Mouse (Mus musculus) erythroblast, embryonic 14.5 days (primary cell): Measurements from ENCODE around the gene Dtnb. TPM values are rescaled to one million over a fixed set of nuclear protein-coding genes. Genes with fewer than 3 reads are reported as not detected.

Experiments
- H3K27me3 ChIP-seq: 2 replicates; pipeline ENCODE4 v1.6.1; 2012; ENCODE audit warnings: inconsistent platforms; ENCODE audit not compliant: control insufficient read depth
- H3K36me3 ChIP-seq: 2 replicates; pipeline ENCODE4 v1.6.1; 2012; ENCODE audit warnings: mild to moderate bottlenecking, inconsistent platforms; ENCODE audit not compliant: control insufficient read depth
- H3K4me1 ChIP-seq: 2 replicates; pipeline ENCODE4 v1.6.1; 2012; ENCODE audit warnings: inconsistent platforms; ENCODE audit not compliant: control insufficient read depth
- H3K4me3 ChIP-seq: replicated peaks from 2 replicates; pipeline ENCODE3; 2012; ENCODE audit warnings: moderate library complexity, mild to moderate bottlenecking, inconsistent platforms
- H3K9me3 ChIP-seq: 2 replicates; pipeline ENCODE4 v1.6.1; 2012; ENCODE audit warnings: low read length, inconsistent platforms, mixed read lengths; ENCODE audit not compliant: control insufficient read depth
- GATA1 ChIP-seq: IDR thresholded peaks from 2 replicates; pipeline ENCODE4 v1.6.1; 2012; ENCODE audit warnings: low read length, inconsistent platforms, mixed read lengths
- TAL1 ChIP-seq: IDR thresholded peaks from 3 replicates; pipeline ENCODE4 v1.6.1; 2012; ENCODE audit warnings: low read length, inconsistent platforms, mixed read lengths
- polyA plus RNA-seq: library from polyadenylated mRNA; stranded (reverse); fragments of >175 nt; gene quantifications from 2 replicates; pipeline ENCODE4 v1.2.3, GENCODE M21; 2012

The Dtnb gene
- polyA plus RNA-seq, 1 experiment, result 33.4 TPM

DNA sequence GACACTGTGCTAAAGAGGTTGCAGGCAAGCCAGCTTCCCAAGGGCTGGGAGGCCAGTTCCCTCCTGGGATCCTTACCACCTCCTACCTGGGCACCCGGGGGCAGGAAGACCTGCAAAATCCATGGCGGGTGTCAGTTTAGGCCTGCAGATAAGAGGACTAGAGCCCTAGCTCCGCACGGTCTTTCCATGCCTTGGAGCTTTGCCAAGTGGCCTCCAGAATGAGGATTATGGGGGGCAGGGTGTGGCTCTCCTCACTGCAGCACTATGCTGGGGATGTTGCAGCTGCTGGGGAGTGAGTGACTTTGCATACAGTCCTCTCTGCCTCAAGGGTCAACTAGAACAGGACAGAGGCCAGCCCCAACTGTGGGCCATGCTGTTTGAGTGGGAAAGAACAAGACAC is 247.7 kb downstream of the Dtnb start:
- H3K4me3 ChIP-seq, result no peak overlapping the region
- no peaks in the 10 kb centered on the region for H3K27me3 ChIP-seq
- TF ChIP-seq GATA1 (no peak), TAL1 (no peak)
- no peaks in the 10 kb centered on the region; the same call in 1 of the 2 replicates for H3K4me1 ChIP-seq
- no peaks in the 10 kb centered on the region for H3K9me3 ChIP-seq
- H3K36me3 ChIP-seq, result no peaks in the 10 kb centered on the region

DNA sequence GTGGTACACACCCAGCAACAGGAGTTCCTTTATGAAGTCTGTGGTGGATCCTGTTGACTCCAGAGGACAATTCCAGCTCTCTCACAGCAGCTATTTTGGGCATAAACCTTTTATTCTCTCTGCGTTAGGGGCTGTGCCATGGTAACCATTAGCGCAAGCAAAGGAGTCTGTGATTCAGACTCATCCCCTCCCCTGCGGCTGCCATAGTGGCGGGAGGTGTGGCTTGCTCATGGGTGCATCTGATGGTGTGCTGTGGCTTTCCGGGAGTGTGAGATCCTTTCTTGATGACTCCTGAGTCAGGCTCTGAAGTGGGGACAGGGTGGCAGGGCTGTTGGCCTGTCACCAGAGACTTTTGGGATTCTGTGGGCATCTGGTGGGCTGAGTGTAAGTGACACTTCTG is 251.2 kb downstream of the Dtnb start:
- H3K27me3 ChIP-seq, result no peaks in the 10 kb centered on the region
- TF ChIP-seq TAL1 (no peak), GATA1 (no peak)
- no peaks in the 10 kb centered on the region for H3K36me3 ChIP-seq
- no peaks in the 10 kb centered on the region for H3K9me3 ChIP-seq
- H3K4me3 ChIP-seq, result no peak overlapping the region
- peaks cover 8% of the 10 kb centered on the region for H3K4me1 ChIP-seq

DNA sequence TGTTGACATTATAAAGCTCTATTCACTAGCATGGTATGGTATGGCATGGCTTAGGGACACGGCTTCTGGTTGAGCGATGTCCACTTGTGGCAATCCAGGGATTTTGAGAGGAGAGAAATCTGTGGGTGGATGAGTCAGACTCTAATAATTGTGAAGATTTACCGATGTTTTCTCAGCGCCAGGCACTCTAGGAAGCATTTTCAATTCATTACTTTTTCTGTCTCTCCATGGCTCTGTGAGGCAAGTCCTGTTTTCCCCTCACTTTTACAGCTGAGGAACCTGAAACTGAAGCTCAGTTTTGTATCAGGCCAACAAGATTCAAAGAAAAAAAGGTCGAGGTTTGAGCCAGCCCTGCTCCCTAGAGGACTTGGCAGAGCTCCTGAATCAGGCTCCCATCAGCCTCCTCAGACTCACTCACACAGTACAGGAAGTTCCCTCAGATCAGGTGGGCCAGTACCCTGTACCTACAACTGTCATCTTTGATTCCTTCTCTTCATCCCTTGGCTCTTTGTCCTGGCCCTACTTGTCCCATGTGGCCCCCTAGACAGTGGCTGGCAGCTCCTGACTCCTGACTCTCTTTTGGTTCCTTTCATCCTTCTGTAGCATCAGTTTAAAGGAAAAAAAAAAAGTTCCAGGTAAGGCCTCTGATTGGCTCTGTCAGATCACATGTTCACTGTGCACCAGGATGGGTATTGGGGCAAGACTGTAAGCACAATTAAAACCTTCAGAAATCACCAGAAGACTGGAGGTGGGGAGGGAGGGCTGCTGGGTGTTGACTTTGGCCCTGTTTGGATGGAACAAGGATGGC is 252.9 kb downstream of the Dtnb start:
- no peak overlapping the region for H3K4me3 ChIP-seq
- H3K4me1 ChIP-seq, result peaks cover 8% of the 10 kb centered on the region
- TF ChIP-seq GATA1, result no peak
- no peak for TF ChIP-seq TAL1

DNA sequence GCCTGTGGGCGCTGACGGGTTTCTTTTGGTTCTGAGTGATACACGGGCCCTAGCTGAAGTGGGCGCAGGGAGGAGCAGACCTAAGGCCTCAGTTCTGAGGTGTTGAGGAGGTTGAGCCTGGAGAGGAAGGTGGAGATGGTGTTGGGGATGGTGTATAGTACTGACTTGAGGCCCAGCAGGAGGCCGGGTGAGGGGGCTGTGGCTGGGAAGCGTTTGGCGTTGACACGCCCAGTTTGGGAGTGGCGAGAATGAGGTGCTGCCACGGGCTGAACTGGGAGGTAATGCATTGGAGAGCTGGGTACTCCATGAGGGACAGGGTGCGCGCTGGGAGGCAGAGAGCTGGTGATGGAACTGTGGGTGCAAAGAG is 253.5 kb downstream of the Dtnb start:
- no peaks in the 10 kb centered on the region for H3K36me3 ChIP-seq
- no peak for TF ChIP-seq TAL1
- TF ChIP-seq GATA1, result no peak
- H3K27me3 ChIP-seq, result no peaks in the 10 kb centered on the region
- no peak overlapping the region for H3K4me3 ChIP-seq
- H3K9me3 ChIP-seq, result no peaks in the 10 kb centered on the region
- peaks cover 8% of the 10 kb centered on the region for H3K4me1 ChIP-seq

More for the DNA sequence above, 252.9 kb downstream of the Dtnb start:
- no peaks in the 10 kb centered on the region for H3K27me3 ChIP-seq
- no peaks in the 10 kb centered on the region for H3K36me3 ChIP-seq
- no peaks in the 10 kb centered on the region for H3K9me3 ChIP-seq

DNA sequence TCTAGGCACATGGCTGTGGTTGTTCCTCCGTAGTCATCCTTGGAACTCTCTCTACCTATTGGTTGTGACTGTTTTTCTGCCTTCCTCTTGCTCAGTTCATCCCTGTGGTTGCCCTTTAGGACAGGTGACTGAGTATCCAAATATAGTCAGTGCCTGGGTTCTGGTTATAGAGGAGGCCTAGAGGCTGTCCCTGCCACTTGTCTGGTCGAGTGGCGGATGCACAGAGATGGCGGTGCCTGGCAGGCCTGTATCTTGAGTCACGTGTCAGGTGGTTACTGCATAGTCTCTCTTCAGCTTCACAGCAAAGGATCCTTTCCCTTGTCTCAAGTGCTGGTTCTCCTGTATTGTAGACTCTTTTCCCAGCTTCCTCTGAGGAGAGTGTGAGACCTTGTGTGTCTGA is 255.6 kb downstream of the Dtnb start:
- no peak for TF ChIP-seq GATA1
- no peak for TF ChIP-seq TAL1
- Histone ChIP-seq H3K36me3 (no peaks in the 10 kb centered on the region), H3K4me3 (no peak overlapping the region), H3K27me3 (no peaks in the 10 kb centered on the region), H3K4me1 (peaks cover 8% of the 10 kb centered on the region), H3K9me3 (no peaks in the 10 kb centered on the region)

Other genes with a start within 250 kb of the Dtnb start
- 0.01 TPM in 2 replicates for gene Kif3c, start 207.2 kb upstream of the Dtnb start, polyA plus RNA-seq
- 0.64 and 1.1 TPM in 2 replicates for gene Asxl2, start 145.5 kb upstream of the Dtnb start, polyA plus RNA-seq
- 0.16 and 0.18 TPM in 2 replicates for gene Dnmt3a, start 233.6 kb downstream of the Dtnb start, polyA plus RNA-seq